Mouse (Mus musculus): ENCODE measurements around the gene Hacl1. TPM values are rescaled to one million over a fixed set of nuclear protein-coding genes. Genes with fewer than 3 reads are reported as not detected.

The Hacl1 gene
- total and polyA plus RNA-seq, 2 experiments from 2014 or later: 6.5 to 7.7 TPM

- DNase-seq (no peak), ATAC-seq (no peak)
- Histone ChIP-seq H3K27ac (ENCODE audit: low read depth, low read length) (no peak overlapping the region), H3K36me3 (ENCODE audit: insufficient read depth) (no peaks in the 10 kb centered on the region), H3K4me3 (ENCODE audit: low read depth, low read length) (no peak overlapping the region), H3K9me3 (ENCODE audit: low read length) (no peaks in the 10 kb centered on the region), H3K9ac (no peak overlapping the region), H3K4me2 (ENCODE audit: low read depth) (no peak overlapping the region), H3K27me3 (ENCODE audit: insufficient read depth, low read length) (no peaks in the 10 kb centered on the region), H3K4me1 (ENCODE audit: insufficient read depth) (no peaks in the 10 kb centered on the region)
- 91% methylated on average over 7 of the region's 7 CpGs for WGBS
- TF ChIP-seq CTCF (IDR thresholded peaks at IDR 0.05; ENCODE audit: low read depth): no peak
Measured at GRCm38 (mm10) chr14:31555021-31555420, 86.1 kb downstream of the Hacl1 start.

Other genes starting within 250 kb of the Hacl1 start
- gene Sh3bp5, start 205.2 kb downstream of the Hacl1 start, total RNA-seq (2014; rRNA removed): 58.2 and 67.9 TPM in 2 replicates
- 132 and 165 TPM in 2 replicates for gene Sh3bp5, start 205.2 kb downstream of the Hacl1 start, polyA plus RNA-seq (2015; fragmentation: Nextera tagmentation; extraction: Ambion mirVana)
- 10.1 and 11.8 TPM in 2 replicates for gene Eaf1, start 146.9 kb downstream of the Hacl1 start, total RNA-seq (2014; rRNA removed)
- gene Eaf1, start 146.9 kb downstream of the Hacl1 start, polyA plus RNA-seq (2015; fragmentation: Nextera tagmentation; extraction: Ambion mirVana): 3.5 and 5.5 TPM in 2 replicates
- 35.7 and 43.4 TPM in 2 replicates for gene Mettl6, start 146.2 kb downstream of the Hacl1 start, total RNA-seq (2014; rRNA removed)
- 33.5 and 40.0 TPM in 2 replicates for gene Mettl6, start 146.2 kb downstream of the Hacl1 start, polyA plus RNA-seq (2015; fragmentation: Nextera tagmentation; extraction: Ambion mirVana)
- 0.43 TPM in 1 of 2 replicates, not detected in the other for gene Colq, start 49.9 kb downstream of the Hacl1 start, total RNA-seq (2014; rRNA removed)
- gene Colq, start 49.9 kb downstream of the Hacl1 start, polyA plus RNA-seq (2015; fragmentation: Nextera tagmentation; extraction: Ambion mirVana): 0.13 TPM in 1 of 2 replicates, not detected in the other
- gene Gm49387, start 408 bp downstream of the Hacl1 start, total RNA-seq (2014; rRNA removed): not detected in 2 replicates
- 0.21 and 1.6 TPM in 2 replicates for gene Gm49387, start 408 bp downstream of the Hacl1 start, polyA plus RNA-seq (2015; fragmentation: Nextera tagmentation; extraction: Ambion mirVana)
- gene Btd, start 258 bp downstream of the Hacl1 start, total RNA-seq (2014; rRNA removed): 21.2 and 22.7 TPM in 2 replicates
- 16.4 and 19.5 TPM in 2 replicates for gene Btd, start 258 bp downstream of the Hacl1 start, polyA plus RNA-seq (2015; fragmentation: Nextera tagmentation; extraction: Ambion mirVana)
- gene Ankrd28, start 189.4 kb upstream of the Hacl1 start, total RNA-seq (2014; rRNA removed): 27.5 and 29.1 TPM in 2 replicates
- 5.6 and 6.9 TPM in 2 replicates for gene Ankrd28, start 189.4 kb upstream of the Hacl1 start, polyA plus RNA-seq (2015; fragmentation: Nextera tagmentation; extraction: Ambion mirVana)

Data from forebrain, postnatal 0 days (tissue).